In genomic region chr15:99815999-99816398, GRCm38 (mm10) we compare ENCODE assay signal across 16 mouse cellular contexts. TPM values are rescaled to one million over a fixed set of nuclear protein-coding genes. Genes with fewer than 3 reads are reported as not detected.
DNase-seq lines count a peak whose midpoint lies in the region; ATAC-seq and TF ChIP-seq lines count a peak whose summit lies in the region.
"Had no signal": no experiment of that assay in that cellular context is flagged by ENCODE, and none has a peak within 500 bp of the region (broad histone marks: within the 10 kb centered on the region; RNA-seq: fewer than 3 reads in every experiment).

No protein-coding gene starts in this region.

- TF ChIP-seq RAD21 in MEL (IDR thresholded peaks at IDR 0.05; ENCODE audit: low read depth, low read length), result peak; percentile 19

- TF ChIP-seq CTCF in intestine, postnatal 0 days (IDR thresholded peaks at IDR 0.05; ENCODE audit: low read depth), result peak; percentile 57
- peak; percentile 26 for TF ChIP-seq CTCF in lung, embryonic 14.5 days (IDR thresholded peaks at IDR 0.05; ENCODE audit: low read depth)
- peak; percentile 54 to 71 (median 70) for TF ChIP-seq CTCF in MEL (IDR thresholded peaks at IDR 0.05 in 2 of 3, conservative IDR thresholded peaks at IDR 0.05 in 1 of 3; ENCODE audit: control insufficient read depth in 1 of 3, insufficient read depth in 1 of 3, low read depth in 2 of 3, low read length in 3 of 3, poor library complexity in 1 of 3, severe bottlenecking in 1 of 3)

- no peak for TF ChIP-seq POLR2A in MEL (IDR thresholded peaks at IDR 0.05; ENCODE audit: control insufficient read depth in 1 of 2, insufficient read depth in 1 of 2, low read depth in 1 of 2, low read length in 2 of 2, poor library complexity in 1 of 2)

- DNase-seq in lung, embryonic 14.5 days, result no peak
- no peak for DNase-seq in lung, postnatal 14 days
- DNase-seq in MEL (ENCODE audit: low read depth, low spot score), result no peak
- DNase-seq in limb, embryonic 10.5 days (ENCODE audit: low spot score), result no peak
- no peak for DNase-seq in left cerebral cortex, adult 18-20 months (ENCODE audit: low spot score in 2 of 2)
- no peak for DNase-seq in kidney, postnatal 14 days
- DNase-seq: adrenal gland, postnatal 25 days; cerebellum, postnatal 10 days; embryo, embryonic 11 days; gastrocnemius, postnatal 14 days; heart, postnatal 4 days had no signal

- no peaks in the 10 kb centered on the region for H3K79me2 ChIP-seq in MEL (ENCODE audit: control insufficient read depth, insufficient read depth, low read length, poor library complexity)

- no peak for ATAC-seq in intestine, postnatal 0 days
- no peak for ATAC-seq in intestine, embryonic 15.5 days
- ATAC-seq in lung, embryonic 14.5 days (ENCODE audit: insufficient read depth), result no peak

- no peak overlapping the region for H3K4me2 ChIP-seq in intestine, postnatal 0 days (replicated peaks; ENCODE audit: low read depth)
- H3K4me2 ChIP-seq in intestine, embryonic 15.5 days (replicated peaks), result no peak overlapping the region
- no peak overlapping the region for H3K4me2 ChIP-seq in lung, embryonic 14.5 days

- no peaks in the 10 kb centered on the region for H3K9me3 ChIP-seq in intestine, postnatal 0 days (ENCODE audit: control insufficient read depth)
- no peaks in the 10 kb centered on the region for H3K9me3 ChIP-seq in intestine, embryonic 15.5 days
- no peaks in the 10 kb centered on the region for H3K9me3 ChIP-seq in lung, embryonic 14.5 days (ENCODE audit: low read depth, low read length)
- no peaks in the 10 kb centered on the region for H3K9me3 ChIP-seq in MEL (replicated peaks; ENCODE audit: insufficient read depth, low read length)
- H3K9me3 ChIP-seq in limb, embryonic 10.5 days (replicated peaks), result no peaks in the 10 kb centered on the region
- H3K9me3 ChIP-seq: G1E; kidney, embryonic 15.5 days had no signal

- H3K27me3 ChIP-seq in intestine, postnatal 0 days (replicated peaks; ENCODE audit: control insufficient read depth, insufficient read depth, low read length), result no peaks in the 10 kb centered on the region
- H3K27me3 ChIP-seq in intestine, embryonic 15.5 days (replicated peaks), result no peaks in the 10 kb centered on the region
- no peaks in the 10 kb centered on the region for H3K27me3 ChIP-seq in lung, embryonic 14.5 days (ENCODE audit: insufficient read depth, low read length)
- H3K27me3 ChIP-seq in MEL (ENCODE audit: control insufficient read depth in 1 of 2, insufficient read depth in 2 of 2, low read length in 2 of 2), result no peaks in the 10 kb centered on the region
- H3K27me3 ChIP-seq in limb, embryonic 10.5 days (ENCODE audit: low read depth, poor library complexity, severe bottlenecking), result no peaks in the 10 kb centered on the region
- H3K27me3 ChIP-seq: kidney, embryonic 15.5 days had no signal

- H3K4me3 ChIP-seq in intestine, postnatal 0 days (ENCODE audit: low read depth, low read length), result no peak overlapping the region
- no peak overlapping the region for H3K4me3 ChIP-seq in intestine, embryonic 15.5 days (replicated peaks)
- H3K4me3 ChIP-seq in lung, embryonic 14.5 days (ENCODE audit: low read depth, low read length), result no peak overlapping the region
- H3K4me3 ChIP-seq in MEL (ENCODE audit: control insufficient read depth in 1 of 2, insufficient read depth in 1 of 2, low read depth in 2 of 2, low read length in 2 of 2), result no peak overlapping the region
- 0 out of 2 replicates have a peak overlapping the region, but pooled peaks have one; percentile 6 for H3K4me3 ChIP-seq in limb, embryonic 10.5 days
- H3K4me3 ChIP-seq: erythroblast, embryonic 14.5 days had no signal

- no peak overlapping the region for H3K9ac ChIP-seq in intestine, postnatal 0 days (ENCODE audit: low read depth, low read length)
- H3K9ac ChIP-seq in intestine, embryonic 15.5 days, result no peak overlapping the region
- H3K9ac ChIP-seq in lung, embryonic 14.5 days, result no peak overlapping the region
- H3K9ac ChIP-seq in MEL (ENCODE audit: control insufficient read depth, low read depth, low read length, poor library complexity, severe bottlenecking), result no peak overlapping the region
- H3K9ac ChIP-seq: kidney, embryonic 15.5 days had no signal

- 95% methylated on average over 4 of the region's 4 CpGs for whole genome bisulfite sequencing in intestine, postnatal 0 days
- WGBS in intestine, embryonic 15.5 days, result 95% methylated on average over 4 of the region's 4 CpGs
- WGBS in lung, embryonic 14.5 days, result 84% methylated on average over 4 of the region's 4 CpGs
- 93% methylated on average over 4 of the region's 4 CpGs for WGBS in limb, embryonic 10.5 days

- H3K4me1 ChIP-seq in intestine, postnatal 0 days (replicated peaks; ENCODE audit: control insufficient read depth, insufficient read depth, low read length), result peaks cover 4% of the 10 kb centered on the region; the same call in 1 of the 2 replicates
- H3K4me1 ChIP-seq in intestine, embryonic 15.5 days (replicated peaks), result peaks cover 17% of the 10 kb centered on the region
- no peaks in the 10 kb centered on the region for H3K4me1 ChIP-seq in lung, embryonic 14.5 days (ENCODE audit: insufficient read depth)
- 0 out of 4 replicates have a peak, but pooled peaks cover 0 to 5% of the 10 kb centered on the region in 2 experiments for H3K4me1 ChIP-seq in MEL (ENCODE audit: control insufficient read depth in 1 of 2, insufficient read depth in 2 of 2, low read length in 2 of 2)
- peaks cover 32% of the 10 kb centered on the region for H3K4me1 ChIP-seq in limb, embryonic 10.5 days

- no peak overlapping the region for H3K27ac ChIP-seq in intestine, postnatal 0 days (ENCODE audit: low read depth, low read length)
- H3K27ac ChIP-seq in intestine, embryonic 15.5 days, result no peak overlapping the region
- H3K27ac ChIP-seq in lung, embryonic 14.5 days (ENCODE audit: low read depth), result no peak overlapping the region
- H3K27ac ChIP-seq in MEL (ENCODE audit: control insufficient read depth, low read depth, low read length), result no peak overlapping the region
- no peak overlapping the region for H3K27ac ChIP-seq in limb, embryonic 10.5 days
- H3K27ac ChIP-seq: kidney, embryonic 15.5 days had no signal

- no peak for TF ChIP-seq EP300 in MEL (IDR thresholded peaks at IDR 0.05; ENCODE audit: low read depth in 1 of 2, low read length in 2 of 2)

- peaks cover 44% of the 10 kb centered on the region for H3K36me3 ChIP-seq in intestine, postnatal 0 days (ENCODE audit: control insufficient read depth, insufficient read depth)
- peaks cover 6% of the 10 kb centered on the region for H3K36me3 ChIP-seq in intestine, embryonic 15.5 days
- H3K36me3 ChIP-seq in lung, embryonic 14.5 days (ENCODE audit: insufficient read depth), result peaks cover 17% of the 10 kb centered on the region
- H3K36me3 ChIP-seq in MEL (ENCODE audit: control insufficient read depth in 1 of 2, insufficient read depth in 2 of 2, low read length in 2 of 2), result no peaks in the 10 kb centered on the region
- peaks cover 59% of the 10 kb centered on the region for H3K36me3 ChIP-seq in limb, embryonic 10.5 days
- H3K36me3 ChIP-seq: G1E had no signal

TF ChIP-seq in MEL, 35 proteins besides CTCF, POLR2A, EP300 and RAD21:
- TF ChIP-seq ELF1 (IDR thresholded peaks at IDR 0.05; ENCODE audit: low read depth, low read length) (no peak), NELFE (IDR thresholded peaks at IDR 0.05; ENCODE audit: low read depth, low read length) (no peak), USF1 (IDR thresholded peaks at IDR 0.05; ENCODE audit: low read depth, low read length) (no peak), MAZ (IDR thresholded peaks at IDR 0.05; ENCODE audit: low read depth, low read length) (no peak), ZMIZ1 (IDR thresholded peaks at IDR 0.05; ENCODE audit: low read depth, low read length) (no peak), NRF1 (IDR thresholded peaks at IDR 0.05; ENCODE audit: insufficient read depth, low read depth, low read length, poor library complexity, severe bottlenecking) (no peak), ZNF384 (IDR thresholded peaks at IDR 0.05; ENCODE audit: low read depth, low read length) (no peak), MEF2A (IDR thresholded peaks at IDR 0.05; ENCODE audit: extremely low read depth, insufficient replicate concordance, low read depth, low read length, poor library complexity, severe bottlenecking) (no peak), RCOR1 (IDR thresholded peaks at IDR 0.05; ENCODE audit: low read depth, low read length) (no peak), JUND (IDR thresholded peaks at IDR 0.05; ENCODE audit: low read depth, low read length) (no peak), TBP (IDR thresholded peaks at IDR 0.05; ENCODE audit: low read depth, low read length) (no peak), SMC3 (IDR thresholded peaks at IDR 0.05; ENCODE audit: low read depth, low read length) (no peak), MYC (IDR thresholded peaks at IDR 0.05; ENCODE audit: low read depth, low read length) (no peak), BHLHE40 (IDR thresholded peaks at IDR 0.05; ENCODE audit: borderline replicate concordance, low read depth, low read length) (no peak), MAX (IDR thresholded peaks at IDR 0.05; ENCODE audit: low read length) (no peak), GABPA (IDR thresholded peaks at IDR 0.05; ENCODE audit: low read depth, low read length) (no peak), MXI1 (IDR thresholded peaks at IDR 0.05; ENCODE audit: low read depth, low read length) (no peak), KAT2A (conservative IDR thresholded peaks at IDR 0.05; ENCODE audit: low read depth, low read length) (no peak)
TF ChIP-seq in MEL: peak in this region for 0.

RNA-seq across cellular contexts. Expression of gene Cers5, which starts 43.3 kb away (rescaled TPM):
- 18.7 and 19.2 TPM in 2 replicates for polyA plus RNA-seq in intestine, postnatal 0 days (2015; fragmentation: Nextera tagmentation; extraction: Ambion mirVana)
- polyA plus RNA-seq in intestine, embryonic 15.5 days (2015; fragmentation: Nextera tagmentation; extraction: Ambion mirVana), result 48.1 and 49.5 TPM in 2 replicates
- 76.6 and 78.8 TPM in 2 replicates for polyA plus RNA-seq in lung, embryonic 14.5 days (2014; fragmentation: Nextera tagmentation; extraction: Ambion mirVana)
- total RNA-seq in MEL (2012; rRNA removed), result 21.8 and 31.5 TPM in 2 replicates
- polyA plus RNA-seq in MEL (2012; ENCODE audit: insufficient read depth in 1 of 2, insufficient read length in 2 of 2, low read depth in 1 of 2, low replicate concordance in 2 of 2, missing spikeins in 1 of 2), result 10 to 100 TPM in 1 of 2 experiments, not detected in 1; 43.5 TPM
- 68.2 and 75.6 TPM in 2 replicates for polyA plus RNA-seq in limb, embryonic 10.5 days (2016; fragmentation: Nextera tagmentation; extraction: Ambion mirVana)
- 10 to 100 TPM; 34.4 to 35.2 TPM for total RNA-seq in left cerebral cortex, adult 18-20 months (2021)

RNA-seq across cellular contexts. Expression of gene Lima1, which starts 59.3 kb away (rescaled TPM):
- 64.3 and 78.9 TPM in 2 replicates for polyA plus RNA-seq in intestine, postnatal 0 days (2015; fragmentation: Nextera tagmentation; extraction: Ambion mirVana)
- polyA plus RNA-seq in intestine, embryonic 15.5 days (2015; fragmentation: Nextera tagmentation; extraction: Ambion mirVana), result 86.5 and 96.4 TPM in 2 replicates
- polyA plus RNA-seq in lung, embryonic 14.5 days (2014; fragmentation: Nextera tagmentation; extraction: Ambion mirVana), result 41.1 and 42.8 TPM in 2 replicates
- 0.88 and 1.1 TPM in 2 replicates for total RNA-seq in MEL (2012; rRNA removed)
- 1 to 10 TPM in 1 of 2 experiments, not detected in 1; 7.9 TPM for polyA plus RNA-seq in MEL (2012; ENCODE audit: insufficient read depth in 1 of 2, insufficient read length in 2 of 2, low read depth in 1 of 2, low replicate concordance in 2 of 2, missing spikeins in 1 of 2)
- polyA plus RNA-seq in limb, embryonic 10.5 days (2016; fragmentation: Nextera tagmentation; extraction: Ambion mirVana), result 56.8 and 70.8 TPM in 2 replicates
- total RNA-seq in left cerebral cortex, adult 18-20 months (2021), result 1 to 10 TPM; 7.0 to 9.6 TPM
